Mouse (Mus musculus): Measurements from ENCODE around the gene Slc4a5. TPM values are rescaled to one million over a fixed set of nuclear protein-coding genes. Genes with fewer than 3 reads are reported as not detected.
"Not testable (repeated sequence)": the region's sequence is repeated elsewhere in the genome, so short reads cannot be mapped to it uniquely, and the experiment has no call there.

Slc4a5 gene
- total RNA-seq, 2 experiments from 2014 or later = 0.31 to 2.9 TPM

- DNase-seq (ENCODE audit: low spot score in 2 of 2) = no peak
Measured at GRCm38 (mm10) chr6:83302264-83302663, 82.6 kb downstream of the Slc4a5 start.

- DNase-seq (ENCODE audit: low spot score in 2 of 2) = no peak
Measured at GRCm38 (mm10) chr6:83309017-83309416, 89.4 kb downstream of the Slc4a5 start.

GRCm38 (mm10) chr6:83311206-83311605, 91.6 kb downstream of the Slc4a5 start:
- DNase-seq (ENCODE audit: low spot score in 2 of 2) = no peak

GRCm38 (mm10) chr6:83312021-83312420, 92.4 kb downstream of the Slc4a5 start:
- no peak for DNase-seq (ENCODE audit: low spot score in 2 of 2)

- DNase-seq (ENCODE audit: low spot score in 2 of 2) = no peak
Measured at GRCm38 (mm10) chr6:83312514-83312913, 92.9 kb downstream of the Slc4a5 start.

GRCm38 (mm10) chr6:83315293-83315692, 95.7 kb downstream of the Slc4a5 start:
- DNase-seq (ENCODE audit: low spot score in 2 of 2) = no peak

- DNase-seq (ENCODE audit: low spot score in 2 of 2) = no peak
Measured at GRCm38 (mm10) chr6:83316022-83316421, 96.4 kb downstream of the Slc4a5 start.

- peak; percentile 87 to 94 for DNase-seq (ENCODE audit: low spot score in 2 of 2)
Measured at GRCm38 (mm10) chr6:83317108-83317741, 97.6 kb downstream of the Slc4a5 start.

GRCm38 (mm10) chr6:83321927-83322326, 102.3 kb downstream of the Slc4a5 start:
- DNase-seq (ENCODE audit: low spot score in 2 of 2) = no peak

- no peak for DNase-seq (ENCODE audit: low spot score in 2 of 2)
Measured at GRCm38 (mm10) chr6:83322794-83323193, 103.2 kb downstream of the Slc4a5 start.

- DNase-seq (ENCODE audit: low spot score in 2 of 2) = no peak
Measured at GRCm38 (mm10) chr6:83323652-83324419, 104.2 kb downstream of the Slc4a5 start.

GRCm38 (mm10) chr6:83325525-83326393, 106.1 kb downstream of the Slc4a5 start, which contains the start of the genes Mthfd2 and Mob1a:
Mthfd2 (minus strand) TSS chr6:83325908.
Mob1a (plus strand) TSS chr6:83326016.
- peak; percentile 90 to 94 for DNase-seq (ENCODE audit: low spot score in 2 of 2)

- DNase-seq (ENCODE audit: low spot score in 2 of 2) = no peak
Measured at GRCm38 (mm10) chr6:83326394-83326736, 106.7 kb downstream of the Slc4a5 start.

GRCm38 (mm10) chr6:83326761-83327160, 107.1 kb downstream of the Slc4a5 start:
- no peak for DNase-seq (ENCODE audit: low spot score in 2 of 2)

- DNase-seq (ENCODE audit: low spot score in 2 of 2) = no peak
Measured at GRCm38 (mm10) chr6:83327591-83328190, 108.1 kb downstream of the Slc4a5 start.

GRCm38 (mm10) chr6:83341387-83341786, 121.8 kb downstream of the Slc4a5 start:
- DNase-seq (ENCODE audit: low spot score in 2 of 2) = no peak

GRCm38 (mm10) chr6:83342957-83343356, 123.3 kb downstream of the Slc4a5 start:
- no peak for DNase-seq (ENCODE audit: low spot score in 2 of 2)

GRCm38 (mm10) chr6:83345285-83345684, 125.7 kb downstream of the Slc4a5 start:
- not testable (repeated sequence) for DNase-seq (ENCODE audit: low spot score in 2 of 2)

- DNase-seq (ENCODE audit: low spot score in 2 of 2) = no peak
Measured at GRCm38 (mm10) chr6:83347916-83348315, 128.3 kb downstream of the Slc4a5 start.

- no peak for DNase-seq (ENCODE audit: low spot score in 2 of 2)
Measured at GRCm38 (mm10) chr6:83348873-83349272, 129.2 kb downstream of the Slc4a5 start, which contains the start of gene Bola3. Bola3 (plus strand) TSS chr6:83349147.

Data from layer of hippocampus, postnatal 10 days (tissue).